Mouse (Mus musculus): ENCODE results near the gene Itga9.

Itga9 gene

DNA sequence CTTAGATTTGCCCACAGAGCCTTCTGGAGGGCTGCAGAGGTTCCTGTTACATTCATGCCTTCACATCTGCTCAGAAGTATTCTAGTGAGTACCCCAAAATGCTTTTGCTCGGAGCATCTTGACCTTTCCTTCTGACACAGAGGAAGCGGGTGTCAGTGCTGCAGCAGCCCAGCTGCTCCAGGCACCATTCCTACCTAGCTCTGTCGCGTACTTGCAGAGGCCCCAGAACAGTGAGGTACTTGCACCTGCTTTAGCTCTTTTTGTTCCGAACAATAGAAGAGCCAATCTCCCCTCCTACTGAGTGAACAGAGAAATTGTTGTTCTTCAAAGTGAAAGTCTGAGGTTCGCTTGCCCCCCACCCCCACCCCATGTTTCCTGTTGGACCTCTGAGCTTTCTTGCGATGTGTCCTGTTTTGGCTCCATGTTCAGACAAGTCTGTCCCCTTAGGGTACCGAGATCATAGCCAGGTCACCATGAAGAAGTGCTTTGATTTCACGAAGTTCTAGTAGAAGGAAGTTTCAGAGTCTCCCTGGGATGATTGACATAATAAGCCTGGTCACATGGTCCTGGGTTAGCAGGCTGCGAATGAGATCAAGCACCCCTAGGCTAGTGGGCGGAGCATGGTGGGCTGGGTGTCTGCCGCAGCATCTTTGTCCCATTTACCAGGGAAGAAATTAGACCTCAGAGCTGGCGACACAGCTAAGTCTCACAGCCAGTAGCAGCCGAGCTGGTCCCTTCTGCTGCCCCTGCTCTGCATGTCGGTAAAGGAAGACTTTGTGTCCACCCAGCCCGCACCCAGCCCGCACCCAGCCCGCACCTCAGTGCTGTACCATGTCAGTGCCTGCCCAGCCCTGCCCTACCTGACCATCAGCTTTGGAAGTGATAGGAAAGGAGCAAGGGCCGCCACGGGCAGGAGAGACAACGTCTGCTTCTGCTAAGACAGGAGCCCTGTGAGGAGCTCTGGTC, 215.0 kb downstream of the Itga9 start:
- in situ Hi-C loops (cut with MboI; ENCODE audit: low pct_unique_long_range_greater_than_20kb in 1 of 2, low sequenced_read_pairs in 2 of 2, unreplicated experiment in 1 of 2), result no loop called here

GRCm38 (mm10) chr9:118822186-118822555, 215.7 kb downstream of the Itga9 start:
- in situ Hi-C loops (cut with MboI; ENCODE audit: low pct_unique_long_range_greater_than_20kb in 1 of 2, low sequenced_read_pairs in 2 of 2, unreplicated experiment in 1 of 2), result no loop called here

DNA sequence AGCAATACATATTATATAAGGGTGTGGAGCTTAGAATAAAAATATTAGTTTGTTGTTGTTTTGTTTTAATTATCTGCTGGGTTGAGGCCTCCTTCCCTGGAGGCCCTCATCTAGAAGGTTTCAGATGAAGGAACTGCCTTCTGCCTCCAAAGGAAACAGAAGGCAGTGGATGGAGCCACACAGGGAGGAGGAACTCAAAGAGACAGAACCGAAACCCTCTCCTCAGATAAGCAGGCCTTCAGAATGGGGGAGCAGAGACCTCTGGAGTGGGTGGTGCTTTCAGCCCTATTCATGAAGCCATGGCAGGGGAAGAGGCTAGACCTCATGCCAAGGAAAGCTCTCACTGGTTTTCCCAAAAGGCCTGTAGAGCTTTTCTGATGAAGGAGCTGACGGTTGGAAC, 216.1 kb downstream of the Itga9 start:
- in situ Hi-C loops (cut with MboI; ENCODE audit: low pct_unique_long_range_greater_than_20kb in 1 of 2, low sequenced_read_pairs in 2 of 2, unreplicated experiment in 1 of 2), result no loop called here

GRCm38 (mm10) chr9:118831080-118831479, 224.6 kb downstream of the Itga9 start:
- in situ Hi-C loops (cut with MboI; ENCODE audit: low pct_unique_long_range_greater_than_20kb in 1 of 2, low sequenced_read_pairs in 2 of 2, unreplicated experiment in 1 of 2), result no loop called here

DNA sequence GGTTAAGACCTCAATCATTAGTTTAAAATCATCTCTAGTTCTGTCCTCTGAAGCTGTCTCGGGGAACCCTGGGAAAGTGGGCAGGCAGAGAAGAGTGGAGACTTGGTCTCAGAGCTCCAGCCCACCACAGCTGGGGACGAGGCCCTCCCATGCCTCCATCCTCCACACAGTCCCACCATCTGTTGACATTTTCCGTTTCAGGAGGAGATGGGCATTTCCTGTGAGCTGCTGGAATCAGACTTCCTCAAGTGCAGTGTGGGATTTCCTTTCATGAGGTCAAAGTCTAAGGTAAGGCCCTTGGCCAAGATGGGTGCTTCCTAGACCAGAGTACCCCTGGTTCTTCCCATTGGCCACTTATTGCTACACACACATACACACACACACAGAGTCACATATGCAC, 226.0 kb downstream of the Itga9 start:
- in situ Hi-C loops (cut with MboI; ENCODE audit: low pct_unique_long_range_greater_than_20kb in 1 of 2, low sequenced_read_pairs in 2 of 2, unreplicated experiment in 1 of 2), result no loop called here

DNA sequence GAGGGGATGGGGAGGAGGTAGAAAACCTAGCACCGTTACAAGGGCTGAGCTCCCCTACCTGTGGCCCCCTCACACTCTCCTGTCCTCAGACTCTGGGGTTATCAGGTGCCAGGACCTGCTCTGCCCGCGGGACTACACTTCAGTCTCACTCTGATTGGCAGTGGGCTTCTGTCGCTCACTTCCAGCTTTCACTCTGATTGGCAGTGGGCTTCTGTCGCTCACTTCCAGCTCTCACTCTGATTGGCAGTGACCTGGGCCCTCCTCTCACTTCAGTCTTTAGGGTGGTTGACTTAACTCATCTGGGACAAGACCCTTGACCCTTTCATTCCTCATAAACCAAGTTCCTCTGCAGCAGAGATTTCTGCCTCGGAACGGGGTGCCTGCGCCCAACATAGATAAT, 226.9 kb downstream of the Itga9 start:
- in situ Hi-C loops (cut with MboI; ENCODE audit: low pct_unique_long_range_greater_than_20kb in 1 of 2, low sequenced_read_pairs in 2 of 2, unreplicated experiment in 1 of 2), result no loop called here

DNA sequence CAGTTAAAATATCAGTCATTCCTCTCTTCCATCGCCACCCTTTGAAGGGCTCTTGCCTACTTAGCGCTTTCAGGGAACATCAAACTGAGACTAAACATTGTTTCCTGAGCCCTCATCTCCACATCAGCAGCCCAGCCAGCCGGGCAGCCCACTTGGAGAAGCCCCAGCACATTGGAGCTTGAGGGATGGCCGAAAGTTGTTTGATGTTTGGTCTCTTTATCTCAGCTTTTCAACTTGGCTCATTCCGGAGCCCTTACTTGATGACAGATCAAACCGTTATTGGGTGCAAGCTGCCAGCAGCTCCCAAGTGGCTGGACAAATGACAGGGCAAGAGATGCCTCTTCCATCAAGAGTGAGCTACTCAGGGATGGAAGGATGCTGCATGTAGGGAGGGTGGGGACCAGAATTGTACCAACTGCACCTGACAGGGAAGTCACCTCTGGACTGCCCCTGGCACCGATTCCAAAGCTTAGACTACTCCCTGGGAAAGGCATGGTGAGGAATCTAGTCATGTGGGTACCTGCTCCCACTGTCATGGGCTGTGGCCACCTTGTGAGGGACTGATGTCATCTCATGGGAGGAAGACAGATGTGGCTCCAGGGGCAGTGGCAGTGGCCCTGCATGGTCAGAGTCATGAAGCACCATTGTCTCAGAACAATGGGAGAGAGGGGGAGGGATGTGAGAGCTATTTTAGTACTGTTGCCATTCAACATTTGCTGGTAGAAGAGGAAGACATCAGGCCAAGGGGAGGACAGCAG, 232.6 kb downstream of the Itga9 start:
- in situ Hi-C loops (cut with MboI; ENCODE audit: low pct_unique_long_range_greater_than_20kb in 1 of 2, low sequenced_read_pairs in 2 of 2, unreplicated experiment in 1 of 2), result no loop called here

DNA sequence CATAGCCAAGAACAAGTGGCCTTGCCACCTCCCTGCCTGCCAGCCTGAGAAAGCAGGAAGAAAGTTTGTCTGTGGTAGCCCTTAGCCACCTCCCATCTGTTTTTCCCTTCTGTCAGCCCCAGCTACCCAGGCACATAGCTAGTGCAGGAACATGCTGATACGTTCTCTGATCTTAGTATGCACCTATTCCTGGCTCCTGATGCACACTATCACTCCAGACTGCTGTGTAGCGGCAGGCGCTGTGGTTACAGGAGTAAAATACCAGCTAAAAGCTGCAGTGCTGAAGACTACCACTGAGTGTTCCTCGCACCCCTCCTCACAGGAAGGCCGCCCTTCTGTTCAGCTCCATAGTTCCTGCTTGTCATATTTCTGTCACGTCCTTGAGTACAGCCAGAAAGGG, 234.8 kb downstream of the Itga9 start:
- in situ Hi-C loops (cut with MboI; ENCODE audit: low pct_unique_long_range_greater_than_20kb in 1 of 2, low sequenced_read_pairs in 2 of 2, unreplicated experiment in 1 of 2), result no loop called here

DNA sequence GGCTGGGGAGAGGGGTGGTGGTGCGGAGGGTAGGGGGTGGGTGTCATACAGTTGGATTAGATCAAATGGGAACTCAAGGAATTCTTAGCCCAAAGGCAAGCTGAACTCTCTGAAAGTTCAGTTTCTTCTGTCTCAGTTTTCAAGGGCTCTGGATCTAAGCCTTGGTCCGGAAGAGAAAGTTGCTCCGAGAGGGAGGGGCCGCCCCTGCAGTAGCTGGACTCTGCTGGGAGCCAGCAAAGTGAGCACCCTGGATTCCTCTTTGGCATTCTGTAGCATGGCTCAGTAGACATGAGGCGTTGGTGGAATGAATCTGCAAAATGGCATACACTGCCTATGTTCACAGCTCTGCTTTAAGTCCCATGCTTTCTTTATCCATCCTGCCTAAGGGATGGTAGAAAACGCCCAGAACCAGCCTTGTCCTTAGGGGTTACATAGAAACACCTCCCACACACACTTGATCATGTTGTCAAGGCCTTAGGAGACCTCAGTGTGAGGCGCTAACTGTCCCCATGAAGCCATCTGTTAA, 235.5 kb downstream of the Itga9 start:
- in situ Hi-C loops (cut with MboI; ENCODE audit: low pct_unique_long_range_greater_than_20kb in 1 of 2, low sequenced_read_pairs in 2 of 2, unreplicated experiment in 1 of 2), result no loop called here

DNA sequence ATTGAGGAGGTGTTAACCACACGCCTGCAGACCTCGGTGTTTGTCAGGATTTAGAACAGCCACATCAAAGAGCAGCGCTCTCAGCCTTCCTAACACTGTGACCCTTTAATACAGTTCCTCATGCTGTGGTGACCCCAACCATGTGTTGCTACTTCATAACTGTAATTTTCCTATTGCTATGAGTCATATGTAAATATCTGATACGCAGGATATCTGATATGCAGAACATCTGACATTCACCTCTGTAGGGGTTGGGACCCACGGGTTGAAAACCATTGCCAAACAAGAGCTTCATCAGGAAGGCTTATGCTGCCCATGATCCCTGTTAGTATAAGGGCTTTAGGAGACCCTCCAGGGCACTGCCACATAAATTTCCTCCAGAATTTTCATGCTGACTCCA, 237.2 kb downstream of the Itga9 start:
- in situ Hi-C loops (cut with MboI; ENCODE audit: low pct_unique_long_range_greater_than_20kb in 1 of 2, low sequenced_read_pairs in 2 of 2, unreplicated experiment in 1 of 2), result no loop called here

DNA sequence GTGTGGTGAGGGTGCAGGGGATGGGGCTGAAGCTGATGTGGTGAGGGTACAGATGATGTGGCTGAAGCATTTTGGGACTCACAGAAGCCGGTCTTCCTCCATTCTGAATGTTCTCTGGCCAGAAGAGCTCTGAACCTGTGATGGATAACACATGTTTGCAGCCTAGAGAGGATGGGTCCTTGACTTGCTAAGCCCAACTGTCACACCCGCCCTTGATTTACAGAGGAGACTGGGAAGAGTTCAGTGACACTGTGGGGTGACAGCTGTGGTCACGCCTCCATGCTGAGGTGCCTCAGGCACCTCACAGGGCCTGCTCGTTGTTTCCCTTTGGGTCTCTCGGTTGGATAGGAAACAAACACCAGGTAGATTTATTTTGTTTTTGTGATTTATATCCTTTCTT, 238.5 kb downstream of the Itga9 start:
- in situ Hi-C loops (cut with MboI; ENCODE audit: low pct_unique_long_range_greater_than_20kb in 1 of 2, low sequenced_read_pairs in 2 of 2, unreplicated experiment in 1 of 2), result no loop called here

GRCm38 (mm10) chr9:118846766-118847165, 240.3 kb downstream of the Itga9 start:
- in situ Hi-C loops (cut with MboI; ENCODE audit: low pct_unique_long_range_greater_than_20kb in 1 of 2, low sequenced_read_pairs in 2 of 2, unreplicated experiment in 1 of 2), result no loop called here

DNA sequence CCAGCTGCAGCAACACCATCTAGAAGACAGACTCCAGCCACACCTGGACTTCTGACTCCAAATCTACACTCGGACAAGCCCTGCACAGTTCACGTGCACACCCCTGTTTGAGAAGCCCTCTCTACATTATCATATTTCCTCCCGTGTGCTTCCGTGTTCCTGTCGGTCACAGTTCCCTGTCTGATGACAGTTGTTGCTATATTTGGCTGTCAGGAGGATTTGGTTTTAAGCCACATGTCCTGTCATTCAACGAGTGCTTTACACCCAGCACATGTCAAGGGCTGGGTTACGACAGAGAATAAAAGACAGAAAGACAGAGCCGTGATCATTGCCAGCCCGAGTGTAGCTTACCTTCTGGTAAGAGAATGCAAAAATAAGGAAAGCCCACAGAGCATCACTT, 250.2 kb downstream of the Itga9 start:
- in situ Hi-C loops (cut with MboI; ENCODE audit: low pct_unique_long_range_greater_than_20kb in 1 of 2, low sequenced_read_pairs in 2 of 2, unreplicated experiment in 1 of 2), result no loop called here

GRCm38 (mm10) chr9:118860613-118861141, 254.2 kb downstream of the Itga9 start:
- in situ Hi-C loops (cut with MboI; ENCODE audit: low pct_unique_long_range_greater_than_20kb in 1 of 2, low sequenced_read_pairs in 2 of 2, unreplicated experiment in 1 of 2), result no loop called here

- in situ Hi-C loops (cut with MboI; ENCODE audit: low pct_unique_long_range_greater_than_20kb in 1 of 2, low sequenced_read_pairs in 2 of 2, unreplicated experiment in 1 of 2), result no loop called here
Observed at GRCm38 (mm10) chr9:118862214-118862613, 255.7 kb downstream of the Itga9 start.

DNA sequence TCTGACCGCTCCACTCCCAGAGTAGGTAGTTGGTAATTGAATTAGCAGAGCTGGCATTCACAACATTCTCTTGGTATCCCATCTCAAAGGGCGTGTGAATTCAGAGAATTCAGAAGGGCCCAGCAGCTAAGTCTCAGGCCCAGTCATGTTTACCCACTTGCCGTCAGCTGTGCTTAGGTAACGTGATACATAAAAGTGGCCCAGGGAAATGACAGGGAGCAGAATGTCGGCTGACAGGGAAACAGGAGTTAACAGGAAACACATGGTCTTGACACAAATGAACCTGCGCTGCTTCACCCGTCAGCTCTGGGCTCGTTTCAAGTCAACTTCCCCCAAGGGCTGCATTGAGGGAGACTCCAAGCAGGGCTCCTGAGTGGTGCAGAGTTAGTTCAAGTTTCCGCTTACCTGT, 256.4 kb downstream of the Itga9 start:
- in situ Hi-C loops (cut with MboI; ENCODE audit: low pct_unique_long_range_greater_than_20kb in 1 of 2, low sequenced_read_pairs in 2 of 2, unreplicated experiment in 1 of 2), result no loop called here

GRCm38 (mm10) chr9:118863528-118863927, 257.0 kb downstream of the Itga9 start:
- in situ Hi-C loops (cut with MboI; ENCODE audit: low pct_unique_long_range_greater_than_20kb in 1 of 2, low sequenced_read_pairs in 2 of 2, unreplicated experiment in 1 of 2), result no loop called here

DNA sequence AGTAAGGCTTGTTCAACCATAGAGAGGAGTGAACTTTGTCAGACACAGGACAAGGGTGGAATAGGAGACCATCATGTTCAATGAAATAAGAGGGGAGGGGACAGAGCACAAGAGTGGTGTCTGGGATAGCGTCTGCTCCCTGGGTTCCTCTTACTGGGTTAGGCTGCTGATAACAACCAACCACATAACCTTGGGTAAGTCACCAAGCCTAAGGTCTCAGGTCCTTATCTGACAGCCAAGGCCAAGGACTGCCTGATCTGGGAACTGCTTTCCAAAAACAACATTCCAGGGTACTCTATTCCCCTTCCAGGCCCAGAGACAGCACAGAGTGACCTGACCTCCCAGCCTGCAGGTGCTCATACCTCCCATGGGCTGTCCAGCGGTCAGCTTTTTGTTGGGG, 260.5 kb downstream of the Itga9 start:
- in situ Hi-C loops (cut with MboI; ENCODE audit: low pct_unique_long_range_greater_than_20kb in 1 of 2, low sequenced_read_pairs in 2 of 2, unreplicated experiment in 1 of 2), result no loop called here

DNA sequence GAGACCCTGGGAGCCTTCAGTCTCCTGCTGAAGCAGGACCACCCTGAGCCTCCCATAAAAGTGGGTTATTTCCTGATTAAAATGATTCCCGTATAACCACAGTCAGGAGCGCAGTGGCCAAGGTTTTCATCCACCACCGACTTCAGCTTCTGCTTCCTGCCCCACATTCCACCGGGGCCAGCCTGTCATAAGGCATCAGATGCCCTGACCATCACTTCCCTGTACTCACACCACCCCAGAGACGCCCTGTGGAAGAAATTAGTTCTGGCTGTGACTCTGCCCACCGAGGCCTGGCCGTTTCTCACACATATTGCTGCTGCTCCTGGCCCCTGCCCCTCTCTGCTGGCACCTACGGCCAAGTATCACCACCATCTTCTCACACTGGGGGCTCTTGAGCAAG, 261.4 kb downstream of the Itga9 start:
- in situ Hi-C loops (cut with MboI; ENCODE audit: low pct_unique_long_range_greater_than_20kb in 1 of 2, low sequenced_read_pairs in 2 of 2, unreplicated experiment in 1 of 2), result no loop called here
